10 mouse cellular contexts compared by ENCODE assay signal in the genomic region with DNA sequence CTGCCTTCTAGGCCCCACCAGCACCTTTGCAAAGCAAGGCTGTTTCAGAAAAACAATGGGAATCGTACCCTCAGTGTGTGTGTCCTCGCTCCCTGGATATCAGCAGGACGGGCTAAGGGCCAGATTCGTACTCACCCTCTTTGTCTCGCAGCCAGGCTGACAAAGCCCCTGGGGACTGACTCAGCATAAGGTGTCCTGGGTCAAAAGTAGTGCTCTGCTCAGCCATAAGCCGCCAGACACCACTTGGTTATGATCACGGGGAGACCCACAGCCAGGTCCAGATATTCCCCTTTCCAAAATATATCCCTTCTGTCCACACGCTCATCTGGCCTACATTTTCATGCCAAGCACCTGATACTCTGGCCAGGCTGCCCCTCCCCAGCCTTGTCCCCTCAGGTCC. TPM values are rescaled to one million over a fixed set of nuclear protein-coding genes. Genes with fewer than 3 reads are reported as not detected.
A peak's percentile ranks its signal among the peaks of the same experiment; 100 is the strongest.
DNase-seq lines count a peak whose midpoint lies in the region; ATAC-seq and TF ChIP-seq lines count a peak whose summit lies in the region.
"Had no signal": no experiment of that assay in that cellular context is flagged by ENCODE, and none has a peak within 500 bp of the region (broad histone marks: within the 10 kb centered on the region; RNA-seq: fewer than 3 reads in every experiment).

No protein-coding gene starts in this region.

- no peak overlapping the region for H3K4me3 ChIP-seq in forebrain, embryonic 10.5 days
- no peak overlapping the region for H3K4me3 ChIP-seq in forebrain, embryonic 15.5 days
- no peak overlapping the region for H3K4me3 ChIP-seq in midbrain, embryonic 13.5 days (replicated peaks)
- no peak overlapping the region for H3K4me3 ChIP-seq in midbrain, embryonic 16.5 days (ENCODE audit: low read depth, low read length)
- no peak overlapping the region for H3K4me3 ChIP-seq in neural tube, embryonic 13.5 days
- no peak overlapping the region for H3K4me3 ChIP-seq in stomach, postnatal 0 days (ENCODE audit: low read depth, low read length)
- H3K4me3 ChIP-seq: limb, embryonic 15.5 days had no signal

- H3K36me3 ChIP-seq in forebrain, embryonic 10.5 days (replicated peaks), result peaks cover 12% of the 10 kb centered on the region
- 0 out of 2 replicates have a peak, but pooled peaks cover 5% of the 10 kb centered on the region for H3K36me3 ChIP-seq in forebrain, embryonic 15.5 days
- peaks cover 12% of the 10 kb centered on the region for H3K36me3 ChIP-seq in midbrain, embryonic 13.5 days
- peaks cover 4% of the 10 kb centered on the region; the same call in 1 of the 2 replicates for H3K36me3 ChIP-seq in midbrain, embryonic 16.5 days (ENCODE audit: control insufficient read depth, insufficient read depth, low read length)
- H3K36me3 ChIP-seq in neural tube, embryonic 13.5 days, result peaks cover 14% of the 10 kb centered on the region; the same call in 1 of the 2 replicates
- H3K36me3 ChIP-seq in stomach, postnatal 0 days (ENCODE audit: control insufficient read depth, insufficient read depth, low read length), result no peaks in the 10 kb centered on the region
- H3K36me3 ChIP-seq: limb, embryonic 15.5 days had no signal

- no peak overlapping the region for H3K9ac ChIP-seq in forebrain, embryonic 15.5 days (replicated peaks)
- H3K9ac ChIP-seq in midbrain, embryonic 13.5 days (replicated peaks), result no peak overlapping the region
- no peak overlapping the region for H3K9ac ChIP-seq in midbrain, embryonic 16.5 days (ENCODE audit: low read depth, low read length)
- peak overlapping the region; percentile 50 for H3K9ac ChIP-seq in neural tube, embryonic 13.5 days
- H3K9ac ChIP-seq in stomach, postnatal 0 days (ENCODE audit: low read length), result no peak overlapping the region
- H3K9ac ChIP-seq: limb, embryonic 15.5 days had no signal

- WGBS in forebrain, embryonic 10.5 days, result 83% methylated on average over 8 of the region's 8 CpGs
- WGBS in forebrain, embryonic 15.5 days, result 66% methylated on average over 8 of the region's 8 CpGs
- WGBS in midbrain, embryonic 13.5 days, result 76% methylated on average over 8 of the region's 8 CpGs
- WGBS in midbrain, embryonic 16.5 days, result 61% methylated on average over 8 of the region's 8 CpGs
- WGBS in neural tube, embryonic 13.5 days, result 57% methylated on average over 8 of the region's 8 CpGs
- 83% methylated on average over 8 of the region's 8 CpGs for WGBS in stomach, postnatal 0 days

- H3K9me3 ChIP-seq in forebrain, embryonic 10.5 days, result no peaks in the 10 kb centered on the region
- H3K9me3 ChIP-seq in forebrain, embryonic 15.5 days, result no peaks in the 10 kb centered on the region
- no peaks in the 10 kb centered on the region for H3K9me3 ChIP-seq in midbrain, embryonic 13.5 days
- no peaks in the 10 kb centered on the region for H3K9me3 ChIP-seq in midbrain, embryonic 16.5 days (replicated peaks; ENCODE audit: control insufficient read depth, low read length, poor library complexity, severe bottlenecking)
- no peaks in the 10 kb centered on the region for H3K9me3 ChIP-seq in neural tube, embryonic 13.5 days
- H3K9me3 ChIP-seq in stomach, postnatal 0 days (ENCODE audit: control insufficient read depth, low read length), result no peaks in the 10 kb centered on the region
- H3K9me3 ChIP-seq: limb, embryonic 15.5 days had no signal

- no peaks in the 10 kb centered on the region for H3K27me3 ChIP-seq in forebrain, embryonic 10.5 days (ENCODE audit: poor library complexity, severe bottlenecking)
- no peaks in the 10 kb centered on the region for H3K27me3 ChIP-seq in forebrain, embryonic 15.5 days
- no peaks in the 10 kb centered on the region for H3K27me3 ChIP-seq in midbrain, embryonic 13.5 days
- no peaks in the 10 kb centered on the region for H3K27me3 ChIP-seq in midbrain, embryonic 16.5 days (ENCODE audit: control insufficient read depth, insufficient read depth, low read depth, low read length)
- H3K27me3 ChIP-seq in neural tube, embryonic 13.5 days, result no peaks in the 10 kb centered on the region
- no peaks in the 10 kb centered on the region for H3K27me3 ChIP-seq in stomach, postnatal 0 days (ENCODE audit: control insufficient read depth, insufficient read depth, low read length)
- H3K27me3 ChIP-seq: limb, embryonic 15.5 days had no signal

- no peaks in the 10 kb centered on the region for H3K4me1 ChIP-seq in forebrain, embryonic 10.5 days
- H3K4me1 ChIP-seq in forebrain, embryonic 15.5 days, result peaks cover 18% of the 10 kb centered on the region
- H3K4me1 ChIP-seq in midbrain, embryonic 13.5 days (replicated peaks), result peaks cover 25% of the 10 kb centered on the region
- H3K4me1 ChIP-seq in midbrain, embryonic 16.5 days (ENCODE audit: control insufficient read depth, insufficient read depth, low read length), result peaks cover 15% of the 10 kb centered on the region; the same call in 1 of the 2 replicates
- peaks cover 48% of the 10 kb centered on the region for H3K4me1 ChIP-seq in neural tube, embryonic 13.5 days (replicated peaks)
- H3K4me1 ChIP-seq in stomach, postnatal 0 days (replicated peaks; ENCODE audit: control insufficient read depth, insufficient read depth), result no peaks in the 10 kb centered on the region

- no peak for TF ChIP-seq CTCF in stomach, postnatal 0 days (IDR thresholded peaks at IDR 0.05; ENCODE audit: low read depth)

- no peak for DNase-seq in forebrain, embryonic 10.5 days (ENCODE audit: extremely low spot score, low spot score)
- DNase-seq in cerebellum, adult 9-10 months, result peak; percentile 76
- no peak for DNase-seq in stomach, postnatal 0 days (ENCODE audit: low spot score)
- no peak for DNase-seq in yolk sac, embryonic 10.5 days (ENCODE audit: low spot score)
- DNase-seq: thymus, postnatal 14 days had no signal

- H3K4me2 ChIP-seq in forebrain, embryonic 15.5 days (replicated peaks), result no peak overlapping the region
- no peak overlapping the region for H3K4me2 ChIP-seq in midbrain, embryonic 13.5 days (replicated peaks)
- H3K4me2 ChIP-seq in midbrain, embryonic 16.5 days (ENCODE audit: low read length), result no peak overlapping the region
- 0 out of 2 replicates have a peak overlapping the region, but pooled peaks have one; percentile 3 for H3K4me2 ChIP-seq in neural tube, embryonic 13.5 days
- H3K4me2 ChIP-seq in stomach, postnatal 0 days (replicated peaks; ENCODE audit: low read depth), result no peak overlapping the region
- H3K4me2 ChIP-seq: limb, embryonic 15.5 days had no signal

- peak overlapping the region; percentile 2; the same call in 1 of the 2 replicates for H3K27ac ChIP-seq in forebrain, embryonic 10.5 days
- H3K27ac ChIP-seq in forebrain, embryonic 15.5 days (replicated peaks), result no peak overlapping the region
- 0 out of 2 replicates have a peak overlapping the region, but pooled peaks have one; percentile 8 for H3K27ac ChIP-seq in midbrain, embryonic 13.5 days
- H3K27ac ChIP-seq in midbrain, embryonic 16.5 days (ENCODE audit: low read length), result no peak overlapping the region
- H3K27ac ChIP-seq in neural tube, embryonic 13.5 days (replicated peaks), result peak overlapping the region; percentile 78
- no peak overlapping the region for H3K27ac ChIP-seq in stomach, postnatal 0 days (replicated peaks)
- H3K27ac ChIP-seq: limb, embryonic 15.5 days had no signal

- no peak for ATAC-seq in forebrain, embryonic 15.5 days (replicated peaks)
- no peak for ATAC-seq in midbrain, embryonic 13.5 days
- ATAC-seq in midbrain, embryonic 16.5 days, result no peak
- ATAC-seq in neural tube, embryonic 13.5 days (ENCODE audit: low read depth), result peak; percentile 32; the same call in 1 of the 2 replicates
- no peak for ATAC-seq in stomach, postnatal 0 days (ENCODE audit: low FRiP score, low TSS enrichment)

- no peak for TF ChIP-seq EP300 in stomach, postnatal 0 days (optimal IDR thresholded peaks at IDR 0.05)

RNA-seq across cellular contexts. Expression of a gene that starts 18.8 kb away (rescaled TPM):
- 14.0 and 14.4 TPM in 2 replicates for polyA plus RNA-seq in forebrain, embryonic 10.5 days (2016; fragmentation: Nextera tagmentation; extraction: Ambion mirVana)
- polyA plus RNA-seq in forebrain, embryonic 15.5 days (2015; fragmentation: Nextera tagmentation; extraction: Ambion mirVana), result 31.3 and 33.3 TPM in 2 replicates
- 24.8 and 28.0 TPM in 2 replicates for polyA plus RNA-seq in midbrain, embryonic 13.5 days (2015; fragmentation: Nextera tagmentation; extraction: Ambion mirVana)
- 43.0 and 43.3 TPM in 2 replicates for polyA plus RNA-seq in midbrain, embryonic 16.5 days (2015; fragmentation: Nextera tagmentation; extraction: Ambion mirVana)
- polyA plus RNA-seq in neural tube, embryonic 13.5 days (2015; fragmentation: Nextera tagmentation; extraction: Ambion mirVana), result 58.1 and 62.2 TPM in 2 replicates
- 3.9 and 4.1 TPM in 2 replicates for polyA plus RNA-seq in stomach, postnatal 0 days (2015; fragmentation: Nextera tagmentation; extraction: Ambion mirVana)

RNA-seq across cellular contexts. Expression of a gene that starts 19.1 kb away (rescaled TPM):
- 148 and 162 TPM in 2 replicates for polyA plus RNA-seq in forebrain, embryonic 10.5 days (2016; fragmentation: Nextera tagmentation; extraction: Ambion mirVana)
- 122 and 129 TPM in 2 replicates for polyA plus RNA-seq in forebrain, embryonic 15.5 days (2015; fragmentation: Nextera tagmentation; extraction: Ambion mirVana)
- polyA plus RNA-seq in midbrain, embryonic 13.5 days (2015; fragmentation: Nextera tagmentation; extraction: Ambion mirVana), result 163 and 174 TPM in 2 replicates
- polyA plus RNA-seq in midbrain, embryonic 16.5 days (2015; fragmentation: Nextera tagmentation; extraction: Ambion mirVana), result 68.9 and 87.1 TPM in 2 replicates
- 147 and 150 TPM in 2 replicates for polyA plus RNA-seq in neural tube, embryonic 13.5 days (2015; fragmentation: Nextera tagmentation; extraction: Ambion mirVana)
- polyA plus RNA-seq in stomach, postnatal 0 days (2015; fragmentation: Nextera tagmentation; extraction: Ambion mirVana), result 39.7 and 41.5 TPM in 2 replicates

Comparison
In these comparisons a context has a peak if more than half of its experiments do, and no peak if none do; other contexts are left out.
1. H3K27ac ChIP-seq: peak in forebrain, embryonic 10.5 days (single experiment), midbrain, embryonic 13.5 days (single experiment) and neural tube, embryonic 13.5 days (single experiment); none in forebrain, embryonic 15.5 days (single experiment), midbrain, embryonic 16.5 days (single experiment) and stomach, postnatal 0 days (single experiment).